Mouse (Mus musculus) ZHBTc4 (cell line): ENCODE measurements around the gene Zbtb8os.
A peak's percentile ranks its signal among the peaks of the same experiment; 100 is the strongest.

Source experiments
- DNase-seq: peaks from one replicate; pipeline ENCODE4 v3.0.0-alpha.2; 2011; ENCODE audit warnings: low read depth, low spot score

The Zbtb8os gene

DNA sequence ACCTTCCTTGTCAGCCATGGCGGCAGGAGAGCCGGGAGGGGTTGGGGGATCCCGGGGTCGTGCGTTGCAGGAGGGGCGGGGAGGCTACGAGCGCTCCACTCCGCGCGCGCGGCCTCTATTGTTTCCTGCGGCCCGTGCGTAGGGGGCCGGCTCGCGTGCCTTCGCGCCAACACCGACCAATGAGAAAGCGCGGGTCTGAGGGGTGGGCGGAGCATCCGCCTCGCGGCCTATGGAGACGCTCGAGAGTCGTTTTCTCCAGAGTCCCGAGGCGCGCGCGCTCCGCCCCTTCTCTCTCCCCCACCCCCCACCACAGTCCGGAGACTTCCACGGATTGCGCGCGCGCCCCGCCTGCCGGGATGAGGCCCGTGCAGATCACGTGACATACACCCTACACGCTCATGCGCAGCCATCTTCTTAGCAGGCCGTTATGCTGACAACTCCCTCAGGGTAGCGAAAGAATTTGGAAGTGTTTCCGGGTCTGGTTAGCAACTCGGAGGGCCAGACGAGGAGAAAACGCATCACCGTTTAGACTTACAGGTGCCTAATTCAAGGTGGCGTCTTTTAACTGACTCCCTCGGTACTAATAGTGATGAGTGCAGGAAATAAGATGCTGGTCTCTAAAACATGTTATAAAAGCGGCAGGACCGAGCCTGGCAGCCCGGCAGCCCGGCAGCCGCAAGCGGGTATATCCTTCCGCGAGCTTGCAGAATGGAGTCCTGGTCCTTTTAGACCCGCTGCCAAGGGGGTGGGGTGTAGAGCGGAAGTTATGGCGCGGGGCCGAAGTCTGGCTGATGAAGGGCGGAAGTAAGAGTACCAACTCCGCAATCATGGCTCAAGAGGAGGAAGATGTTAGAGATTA is at the start of gene Zbtb8os, which contains the start of gene Rbbp4:
Zbtb8os (plus strand) TSS at position 480 of the 859 bp plus-strand sequence.
Rbbp4 (minus strand) TSS at position 155 of the 859 bp plus-strand sequence.
- peak; percentile 100 for DNase-seq

DNA sequence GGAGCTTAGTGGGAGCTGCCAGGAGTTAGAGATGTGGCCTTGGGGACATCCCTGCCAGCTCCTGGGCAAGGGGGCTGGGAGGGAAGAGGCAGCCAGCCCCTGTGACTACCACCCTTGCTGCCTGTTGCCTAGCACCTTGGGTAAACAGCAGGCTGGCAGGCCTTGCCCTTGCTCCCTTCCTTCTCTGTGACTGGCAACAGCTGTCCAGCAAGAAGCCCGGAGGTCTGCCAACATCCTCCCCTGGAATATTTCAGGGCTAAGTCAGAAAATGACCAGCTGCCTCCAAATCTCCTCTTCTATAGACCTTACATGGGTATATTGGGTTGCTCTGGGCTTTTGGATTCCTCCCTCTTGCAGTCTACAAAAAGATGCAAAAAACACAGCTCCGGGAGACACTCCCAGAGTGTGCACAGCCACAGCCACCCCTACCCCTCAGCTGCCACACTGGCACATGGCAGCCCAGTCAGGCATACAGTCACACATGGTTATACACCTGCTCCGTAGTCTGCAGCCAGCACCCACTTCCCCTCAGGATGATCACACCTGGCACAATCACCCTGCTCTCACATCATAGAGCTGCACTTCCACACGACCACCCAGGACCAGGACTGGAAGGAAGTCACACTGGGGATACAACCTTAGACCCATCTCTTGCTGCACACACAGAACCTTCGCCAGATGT is 49.4 kb upstream of the Zbtb8os start:
- no peak for DNase-seq

DNA sequence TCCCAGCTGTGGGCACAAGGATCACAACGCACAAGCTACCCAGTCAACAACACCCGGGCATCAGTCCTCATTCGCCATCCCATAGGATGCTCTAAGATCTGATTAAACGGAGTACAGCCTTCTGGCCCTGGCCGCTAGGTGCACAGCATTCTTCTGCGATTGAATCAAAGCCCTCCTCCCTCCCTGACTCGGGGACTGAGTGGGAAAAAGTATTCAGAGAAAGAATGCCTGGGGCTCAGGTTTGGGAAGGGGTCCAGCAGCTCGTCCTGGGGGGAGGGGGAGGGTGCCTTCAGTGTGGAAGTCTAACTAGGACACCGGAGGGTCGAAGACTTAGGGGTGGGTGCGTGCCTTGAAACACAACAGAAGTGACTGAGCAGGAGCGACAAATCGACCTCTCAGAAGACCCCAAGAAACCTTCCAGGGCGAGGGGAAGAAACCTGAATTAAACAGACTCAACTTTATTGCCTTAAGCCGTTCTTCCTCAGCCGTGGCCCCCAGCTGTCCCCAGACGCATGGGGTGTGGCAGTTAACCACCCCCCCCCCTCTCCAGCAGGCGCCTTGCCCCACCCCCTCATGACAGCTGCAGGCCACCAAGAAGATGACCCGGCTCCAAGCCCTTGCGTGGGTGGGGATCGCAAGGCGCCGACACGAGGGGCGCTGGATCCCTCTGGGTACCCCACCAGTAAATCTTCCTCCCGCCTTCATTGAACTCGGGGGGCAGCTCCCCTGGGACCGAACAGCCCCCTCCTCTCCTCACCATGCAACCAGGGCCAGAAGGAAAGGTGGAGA is 48.6 kb upstream of the Zbtb8os start:
- peak; percentile 68 for DNase-seq

DNA sequence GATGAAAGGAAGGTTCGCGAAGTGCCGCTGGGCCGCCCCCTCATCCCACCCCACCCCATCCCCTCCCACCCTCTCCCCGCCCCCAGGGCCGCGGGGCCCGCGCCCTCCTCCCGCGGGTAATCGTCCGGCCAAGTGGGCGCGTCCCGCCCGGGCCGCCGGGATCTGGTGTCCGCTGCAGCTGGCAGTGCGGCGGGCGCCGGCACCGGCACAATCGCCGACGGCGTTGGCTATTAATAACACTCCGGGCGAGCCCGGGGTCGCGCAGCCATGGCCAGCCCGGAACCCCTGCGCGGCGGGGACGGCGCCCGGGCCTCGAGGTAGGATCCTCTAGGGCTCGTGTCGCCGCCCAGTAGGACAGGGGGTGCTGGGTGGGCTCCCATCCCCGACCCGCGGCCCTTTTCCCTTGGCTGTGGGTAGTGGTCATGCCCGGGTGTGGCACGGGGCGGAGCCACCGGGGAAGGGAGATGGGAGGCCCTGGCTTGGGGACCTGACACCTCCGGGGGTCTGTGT is 48.0 kb upstream of the Zbtb8os start, which contains the start of gene Sync:
Sync (plus strand) TSS at position 146 of the 510 bp plus-strand sequence.
- no peak for DNase-seq

DNA sequence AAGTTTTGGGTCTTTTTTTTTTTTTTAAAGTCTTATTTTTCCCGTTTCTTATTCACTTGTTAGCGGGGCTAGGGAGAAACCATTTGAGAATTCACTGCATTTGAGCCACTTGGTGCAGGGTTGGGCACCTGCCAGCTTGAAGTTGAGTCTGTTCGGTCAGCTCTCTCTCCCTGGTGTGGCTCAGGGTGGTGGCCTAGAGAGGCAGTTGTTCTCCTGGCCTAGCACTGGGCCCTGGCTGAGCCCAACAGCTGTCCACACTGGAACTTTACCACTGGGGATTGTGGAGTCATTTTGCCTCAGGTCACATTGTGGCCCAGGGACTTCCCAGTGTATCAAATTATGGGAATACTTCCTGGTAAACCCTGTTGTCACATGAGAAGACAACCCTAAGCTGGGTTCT is 47.4 kb upstream of the Zbtb8os start:
- no peak for DNase-seq

DNA sequence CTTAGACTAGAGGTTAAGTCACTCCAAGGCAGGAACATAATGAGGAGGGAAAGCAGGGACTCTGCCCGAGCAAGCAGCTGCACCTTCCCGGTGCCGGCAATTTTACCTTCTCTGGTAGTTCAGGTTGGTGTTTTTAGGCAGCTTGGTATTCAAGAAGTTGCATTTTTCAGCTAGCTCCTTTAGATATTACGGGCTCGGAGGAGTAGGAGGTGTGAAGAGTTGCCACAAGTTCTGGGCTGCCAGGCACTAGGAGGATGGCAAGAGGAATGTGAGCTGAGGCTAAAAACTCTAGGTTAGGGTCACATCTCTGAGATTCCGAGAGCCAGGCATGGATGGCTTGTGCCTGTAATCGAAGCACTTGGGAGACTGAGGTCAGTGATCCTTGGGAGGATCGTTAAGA is 45.8 kb upstream of the Zbtb8os start:
- DNase-seq, result no peak

DNA sequence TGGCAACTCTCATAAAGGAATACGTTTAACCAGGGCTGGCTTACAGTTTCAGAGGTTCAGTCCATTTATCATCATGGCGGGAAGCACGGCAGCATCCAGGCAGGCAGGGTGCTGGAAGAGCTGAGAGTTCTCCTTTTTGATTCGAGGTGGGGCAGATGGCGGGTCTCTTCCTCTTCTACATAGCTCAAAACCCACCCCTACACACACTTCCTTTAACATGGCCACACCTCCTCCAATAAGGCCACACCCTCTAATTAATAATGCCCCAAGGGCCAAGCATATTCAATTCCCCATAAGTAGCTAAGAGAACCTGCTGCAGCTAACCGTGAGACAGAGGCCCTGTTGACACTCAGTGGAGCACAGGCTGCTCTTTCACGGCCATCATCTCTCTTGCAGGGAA is 42.7 kb upstream of the Zbtb8os start:
- DNase-seq, result no peak

DNA sequence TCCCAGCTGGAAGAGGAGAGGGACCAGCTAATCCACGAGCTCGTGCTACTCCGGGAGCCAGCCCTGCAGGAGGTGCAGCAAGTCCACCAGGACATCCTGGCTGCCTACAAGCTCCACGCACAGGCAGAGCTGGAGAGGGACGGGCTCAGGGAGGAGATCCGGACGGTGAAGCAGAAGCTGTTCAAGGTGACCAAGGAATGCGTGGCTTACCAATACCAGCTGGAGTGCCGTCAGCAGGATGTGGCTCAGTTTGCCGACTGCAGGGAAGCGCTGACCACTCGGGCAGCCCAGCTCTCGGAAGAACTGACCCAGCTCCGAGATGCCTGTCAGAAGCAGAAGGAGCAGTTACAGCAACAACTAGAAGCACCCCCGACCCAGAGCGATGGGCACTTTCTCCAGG is 41.8 kb upstream of the Zbtb8os start:
- peak; percentile 38 for DNase-seq

DNA sequence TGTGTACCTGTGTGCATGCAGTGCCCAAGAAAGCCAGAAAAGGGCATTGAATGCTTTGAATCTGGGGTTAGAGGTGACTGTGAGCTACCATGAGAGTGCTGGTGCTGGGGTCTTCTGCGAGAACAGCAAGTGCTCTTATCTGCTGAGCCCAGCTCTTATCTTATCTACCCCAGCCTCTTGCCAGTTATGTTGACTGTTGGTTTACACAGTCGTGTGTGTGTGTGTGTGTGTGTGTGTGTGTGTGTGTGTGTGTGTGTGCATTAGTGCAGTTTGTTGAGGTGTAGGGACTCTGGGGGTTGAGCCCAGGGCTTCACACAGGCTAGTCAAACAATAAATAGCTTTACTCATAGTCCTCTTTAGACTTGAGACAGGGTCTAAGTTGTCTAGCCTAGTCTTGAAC is 40.3 kb upstream of the Zbtb8os start:
- no peak for DNase-seq

DNA sequence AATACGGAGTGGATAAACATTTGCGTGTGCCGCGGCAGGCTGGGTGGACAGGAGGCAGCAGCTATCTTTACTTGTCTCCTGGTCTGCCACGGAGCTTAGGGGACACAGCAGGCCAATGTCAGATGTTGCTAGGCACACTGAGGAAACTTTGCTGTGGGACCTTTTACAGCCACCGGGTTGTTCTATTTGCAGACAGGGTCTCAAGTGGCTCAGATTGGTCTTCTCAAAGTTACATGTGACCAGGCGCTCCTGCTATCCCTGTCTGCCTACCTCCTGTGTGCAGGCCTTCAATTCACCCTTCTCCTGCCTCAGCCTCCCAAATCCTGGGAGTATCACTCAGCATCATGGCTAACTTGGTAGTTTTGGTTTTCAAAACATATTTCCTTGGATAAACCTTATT is 39.4 kb upstream of the Zbtb8os start:
- no peak for DNase-seq

DNA sequence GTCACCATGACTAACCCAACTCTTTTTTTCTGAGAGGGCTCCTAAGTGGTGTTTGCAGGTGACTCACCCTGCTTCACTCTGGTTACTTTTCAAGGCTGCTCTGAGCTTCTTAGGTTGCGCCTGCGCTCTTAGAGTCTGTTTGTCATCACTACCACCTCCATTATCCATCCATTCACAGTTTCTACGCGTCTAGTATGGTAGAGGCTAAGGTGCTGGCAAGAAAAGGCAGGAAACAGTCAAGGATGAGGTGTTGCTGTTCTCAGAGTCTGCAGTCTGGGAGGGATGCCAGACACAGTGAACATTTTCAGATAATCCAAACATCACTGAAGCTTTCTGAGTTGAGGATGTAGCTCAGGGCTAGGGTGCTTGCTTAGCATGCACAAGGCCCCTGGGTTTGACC is 37.8 kb upstream of the Zbtb8os start:
- DNase-seq, result no peak

DNA sequence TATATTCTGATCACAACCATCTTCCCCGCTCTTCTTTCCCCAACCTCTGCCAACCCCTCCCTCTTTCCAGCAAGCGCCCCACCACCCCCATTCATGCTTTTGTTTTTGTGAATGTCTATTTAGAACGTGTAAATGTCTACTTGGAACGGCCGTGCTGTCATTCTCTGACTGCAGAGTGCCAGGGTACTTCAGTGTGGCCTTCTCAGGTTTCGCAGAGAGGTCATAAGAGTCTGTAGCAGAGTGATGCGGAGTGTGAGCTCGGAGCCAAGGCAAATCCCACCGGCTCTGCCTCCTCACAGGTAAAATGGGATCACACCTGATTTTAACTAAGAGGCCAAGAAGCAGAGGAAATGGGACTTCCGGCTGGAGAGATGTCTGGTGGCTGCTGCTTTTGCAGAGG is 36.4 kb upstream of the Zbtb8os start:
- no peak for DNase-seq

DNA sequence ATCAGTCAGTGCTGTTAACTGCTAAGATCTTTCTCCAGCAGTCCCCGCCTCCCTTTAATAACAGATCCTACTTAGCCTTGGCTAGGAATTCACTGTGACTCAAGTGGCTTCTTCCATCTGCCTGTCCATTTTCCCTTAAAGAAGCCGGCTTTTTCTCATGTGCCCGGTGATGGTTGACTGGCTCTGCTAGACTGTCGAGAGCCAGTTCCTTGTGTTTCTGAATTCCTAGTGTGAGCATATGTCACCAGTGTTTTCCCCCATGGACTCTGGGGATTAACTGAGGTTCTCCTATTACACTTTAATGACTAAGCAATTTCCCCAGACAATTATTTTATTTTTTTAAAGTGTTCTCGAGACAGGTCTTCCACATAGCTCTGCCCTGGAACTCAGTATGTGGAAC is 32.1 kb upstream of the Zbtb8os start:
- no peak for DNase-seq

DNA sequence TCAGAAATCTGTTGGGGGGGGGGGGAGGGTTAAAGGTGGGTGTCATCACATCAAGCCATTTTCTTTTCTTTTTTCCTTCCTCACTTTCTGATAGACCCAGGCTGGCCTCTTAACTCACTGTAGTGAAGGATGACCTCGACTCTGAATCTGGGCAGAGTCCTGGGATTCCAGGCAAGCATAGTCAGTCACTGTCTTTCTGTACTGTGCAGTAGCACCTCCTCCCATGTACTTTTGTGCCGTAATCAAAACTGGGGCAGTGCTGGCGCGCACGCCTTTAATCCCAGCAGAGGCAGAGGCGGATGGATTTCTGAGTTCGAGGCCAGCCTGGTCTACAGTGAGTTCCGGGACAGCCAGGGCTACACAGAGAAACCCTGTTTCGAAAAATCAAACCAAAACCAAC is 31.7 kb upstream of the Zbtb8os start:
- DNase-seq, result no peak

DNA sequence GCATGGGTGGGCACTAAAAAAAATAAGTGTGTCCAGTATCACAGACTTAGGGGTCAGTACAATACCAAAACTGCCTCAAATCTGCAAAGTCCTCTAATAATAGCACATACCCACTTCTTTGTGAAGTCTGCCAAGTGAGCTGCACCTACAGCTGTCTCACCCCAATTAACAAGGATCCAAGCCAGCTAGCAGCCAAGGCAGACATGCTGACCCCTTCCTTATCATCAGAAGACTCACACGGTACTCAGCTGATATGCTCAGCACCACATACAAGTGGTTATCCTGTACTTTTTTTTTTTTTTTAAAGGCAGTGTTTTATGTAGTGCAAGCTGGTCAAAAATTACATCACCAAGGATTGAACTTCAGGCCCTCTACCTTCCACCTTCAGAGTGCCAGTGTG is 31.2 kb upstream of the Zbtb8os start:
- DNase-seq, result no peak

DNA sequence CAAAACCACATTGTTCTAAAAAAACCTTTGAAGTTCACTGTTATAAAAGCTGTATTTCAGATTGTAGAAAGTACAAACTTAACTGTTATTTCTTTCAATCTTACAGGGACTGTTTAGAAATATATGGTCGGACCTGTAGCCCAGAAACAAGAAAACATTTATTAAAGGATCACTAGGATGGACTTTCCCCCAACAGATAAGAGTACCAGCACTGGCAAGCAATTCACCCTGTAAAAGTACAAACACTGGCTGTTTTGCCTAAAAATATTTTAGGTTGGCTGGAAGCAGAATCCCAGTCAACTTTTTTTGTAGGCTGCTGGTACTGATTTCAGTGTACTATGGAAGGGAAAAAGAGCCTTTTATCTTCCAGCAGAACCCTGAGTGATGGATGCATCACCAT is 27.6 kb upstream of the Zbtb8os start:
- DNase-seq, result no peak

DNA sequence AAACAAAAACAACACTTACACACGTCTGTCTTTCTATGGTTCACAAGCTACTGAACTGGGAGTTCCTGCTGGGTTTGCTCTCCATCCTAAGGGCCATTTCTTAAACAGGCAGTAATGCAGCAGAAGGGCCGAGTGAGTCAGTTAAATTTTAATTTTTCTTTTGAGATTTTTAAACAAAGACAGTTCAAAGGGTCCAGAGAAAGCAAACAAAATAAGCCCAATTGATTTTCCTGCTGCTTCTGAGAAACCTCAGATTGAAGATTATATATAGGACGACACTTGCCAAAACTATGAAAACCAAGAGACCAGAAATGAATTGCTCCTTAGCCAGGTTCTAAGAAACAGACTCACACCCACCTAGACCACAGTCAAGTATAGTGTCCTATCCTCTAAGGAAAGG is 21.6 kb upstream of the Zbtb8os start:
- DNase-seq, result no peak

DNA sequence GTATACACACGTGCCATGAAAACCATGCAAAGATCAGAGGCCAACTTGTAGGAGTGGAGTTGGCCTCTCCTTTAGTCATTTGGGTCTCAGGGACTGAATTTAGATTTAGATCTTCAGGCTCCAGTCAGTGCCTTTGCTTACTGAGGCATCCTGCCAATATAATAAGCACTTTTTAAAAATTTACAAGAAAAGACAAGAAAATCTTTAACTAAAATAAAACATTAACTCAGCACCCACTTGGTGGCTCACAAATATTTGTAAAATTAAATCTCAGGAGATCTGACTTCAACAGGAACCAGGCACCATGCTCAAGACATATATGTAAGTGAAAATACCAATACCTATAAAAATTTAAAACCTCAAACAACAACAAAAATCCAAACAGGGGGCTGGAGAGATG is 14.6 kb upstream of the Zbtb8os start:
- no peak for DNase-seq

DNA sequence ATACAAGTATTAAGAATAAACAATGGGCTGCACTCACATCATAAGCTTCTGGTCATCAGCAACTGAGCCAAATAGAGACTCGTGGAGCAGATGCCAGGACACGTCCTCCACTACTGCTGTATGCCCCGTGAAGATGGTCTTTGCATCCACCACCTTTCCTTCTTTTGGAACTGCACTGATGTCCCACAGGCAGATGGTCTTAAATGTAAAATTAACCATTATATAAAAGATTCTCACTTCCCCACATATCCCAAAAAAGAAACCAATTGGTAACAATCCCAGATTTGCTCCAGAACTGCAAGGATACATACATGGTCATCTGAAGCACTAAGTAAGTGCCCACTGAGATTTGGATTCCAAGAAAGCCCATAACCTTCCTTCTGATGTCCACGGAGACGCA is 13.5 kb upstream of the Zbtb8os start:
- DNase-seq, result no peak

DNA sequence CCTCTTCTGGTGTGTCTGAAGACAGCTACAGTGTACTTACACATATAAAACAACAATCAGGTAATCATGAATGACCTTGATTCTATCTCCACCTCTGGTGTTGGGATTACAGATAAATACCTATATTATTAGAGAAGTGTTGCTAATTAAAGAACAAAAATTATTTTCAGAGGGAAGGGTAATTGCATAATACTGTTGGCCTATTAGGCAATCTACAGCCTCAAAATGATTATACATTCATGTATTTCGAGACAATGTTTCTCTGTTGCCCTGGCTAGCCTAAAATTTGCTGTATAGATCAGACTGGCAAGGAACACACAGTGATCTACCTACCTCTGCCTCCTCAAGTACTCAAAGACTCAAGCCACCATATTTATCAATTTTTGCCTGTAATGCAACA is 12.0 kb upstream of the Zbtb8os start:
- no peak for DNase-seq

DNA sequence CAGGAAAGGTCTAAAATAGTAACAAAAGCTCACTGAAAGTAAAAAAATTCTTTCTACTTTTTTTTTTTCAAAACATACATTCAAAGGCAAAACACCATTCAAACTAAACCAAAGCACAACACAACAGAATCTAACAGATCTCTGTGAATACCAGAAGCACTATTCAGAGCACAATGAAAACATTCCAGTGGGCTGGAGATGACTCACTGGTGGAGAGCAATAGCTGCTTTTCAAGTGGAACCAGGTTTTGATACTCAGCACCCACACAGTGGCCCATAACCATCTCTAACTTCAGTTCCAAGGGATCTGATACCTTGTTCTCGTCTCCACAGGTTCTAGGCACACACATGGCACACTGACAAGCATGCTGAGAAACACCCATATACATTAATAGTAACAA is 10.7 kb upstream of the Zbtb8os start:
- DNase-seq, result no peak

DNA sequence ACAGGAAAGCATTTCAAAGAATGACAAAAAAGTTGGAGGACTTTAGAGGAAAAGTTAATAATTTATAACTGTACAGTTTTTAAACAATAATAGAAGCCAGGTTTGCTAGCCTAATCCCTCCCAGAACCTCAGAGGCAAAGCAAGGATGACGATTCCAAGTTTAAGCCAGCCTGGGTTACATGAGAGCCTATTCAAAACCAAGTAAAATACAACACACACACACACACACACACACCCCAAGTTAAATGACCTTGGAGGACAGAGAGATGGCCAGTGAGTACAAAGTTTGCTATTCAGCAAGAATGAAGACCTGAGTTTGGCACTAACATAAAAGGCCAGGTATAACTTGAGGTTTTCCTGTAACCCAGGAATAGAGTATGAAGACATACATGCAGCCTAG is 9.3 kb upstream of the Zbtb8os start:
- no peak for DNase-seq
